Mouse (Mus musculus) cerebellum, adult 2 months (tissue): ENCODE measurements around the gene Spns2. TPM values are rescaled to one million over a fixed set of nuclear protein-coding genes. Genes with fewer than 3 reads are reported as not detected.
A peak's percentile ranks its signal among the peaks of the same experiment; 100 is the strongest.

Experiments used
- DNase-seq, 2 experiments: peaks; one replicate each; pipeline ENCODE4 v3.0.0; 2021
- H3K27ac ChIP-seq: fragments of 200-500 bp; 2 replicates; pipeline ENCODE4 v1.5.1; 2012; ENCODE audit warnings: low read length, control low read depth, inconsistent platforms; ENCODE audit not compliant: insufficient read depth
- H3K27me3 ChIP-seq: fragments of 200-500 bp; 2 replicates; pipeline ENCODE4 v1.6.1; 2012; ENCODE audit warnings: inconsistent platforms, mild to moderate bottlenecking, low read length, moderate library complexity; ENCODE audit not compliant: control insufficient read depth, insufficient read depth
- H3K4me1 ChIP-seq: fragments of 200-500 bp; 2 replicates; pipeline ENCODE4 v1.6.1; 2011; ENCODE audit warnings: low read length; ENCODE audit not compliant: control insufficient read depth, insufficient read depth
- H3K4me3 ChIP-seq: fragments of 200-500 bp; replicated peaks from 2 replicates; pipeline ENCODE3; 2011; ENCODE audit warnings: mild to moderate bottlenecking, low read depth, low read length, control low read depth; ENCODE audit not compliant: insufficient read depth
- CTCF ChIP-seq: fragments of 200-500 bp; IDR thresholded peaks from 2 replicates; pipeline ENCODE4 v1.5.1; 2011; ENCODE audit warnings: low read depth, mild to moderate bottlenecking, control low read depth, low read length, moderate library complexity, borderline replicate concordance; ENCODE audit not compliant: insufficient read depth
- POLR2A ChIP-seq: fragments of 200-500 bp; IDR thresholded peaks from 2 replicates; pipeline ENCODE4 v1.6.1; 2011; ENCODE audit warnings: low read length, control low read depth, borderline replicate concordance; ENCODE audit not compliant: insufficient read depth
- WGBS: fragments of 180-500 bp; shearing (Covaris S2); methylation state at CpG from one replicate; pipeline ENCODE4 v1.1.7; 2018; 5-methylcytosine and 5-hydroxymethylcytosine counted together
- polyA plus RNA-seq: library from polyadenylated mRNA; depleted of rRNA; stranded (reverse); fragments of >200 nt; gene quantifications from 2 replicates; pipeline ENCODE4 v1.2.3, GENCODE M21; 2012

Spns2 gene
- polyA plus RNA-seq, 1 experiment: 59.5 TPM

- TF ChIP-seq CTCF (no peak), POLR2A (no peak)
- no peaks in the 10 kb centered on the region for H3K27me3 ChIP-seq
- 75% methylated on average over 4 of the region's 4 CpGs for WGBS
- no peak overlapping the region for H3K4me3 ChIP-seq
- no peak overlapping the region for H3K27ac ChIP-seq
- no peak for DNase-seq
- H3K4me1 ChIP-seq: peaks cover 8% of the 10 kb centered on the region
Observed at GRCm38 (mm10) chr11:72526190-72526589, 36.5 kb upstream of the Spns2 start.

GRCm38 (mm10) chr11:72523711-72524110, 34.0 kb upstream of the Spns2 start:
- WGBS: 70% methylated on average over 4 of the region's 4 CpGs
- no peak for DNase-seq
- Histone ChIP-seq H3K4me3 (no peak overlapping the region), H3K4me1 (peaks cover 8% of the 10 kb centered on the region), H3K27ac (no peak overlapping the region), H3K27me3 (no peaks in the 10 kb centered on the region)
- no peak for TF ChIP-seq POLR2A
- TF ChIP-seq CTCF: no peak

- Histone ChIP-seq H3K27me3 (no peaks in the 10 kb centered on the region), H3K4me3 (no peak overlapping the region)
Observed at GRCm38 (mm10) chr11:72522616-72523041, 32.9 kb upstream of the Spns2 start.

GRCm38 (mm10) chr11:72521598-72522541, 32.2 kb upstream of the Spns2 start:
- TF ChIP-seq POLR2A (no peak), CTCF (no peak)
- DNase-seq: no peak
- no peak overlapping the region for H3K27ac ChIP-seq
- no peak overlapping the region for H3K4me3 ChIP-seq
- no peaks in the 10 kb centered on the region for H3K27me3 ChIP-seq
- 57% methylated on average over 5 of the region's 5 CpGs for WGBS
- H3K4me1 ChIP-seq: peaks cover 8% of the 10 kb centered on the region

More at GRCm38 (mm10) chr11:72522616-72523041, 32.9 kb upstream of the Spns2 start:
- H3K4me1 ChIP-seq: peaks cover 8% of the 10 kb centered on the region
- no peak overlapping the region for H3K27ac ChIP-seq
- DNase-seq: peak; percentile 35 to 48
- WGBS: 18% methylated on average over 5 of the region's 5 CpGs
- TF ChIP-seq CTCF (no peak), POLR2A (no peak)

GRCm38 (mm10) chr11:72519895-72520294, 30.2 kb upstream of the Spns2 start:
- Histone ChIP-seq H3K27ac (no peak overlapping the region), H3K4me3 (no peak overlapping the region), H3K27me3 (no peaks in the 10 kb centered on the region), H3K4me1 (peaks cover 6% of the 10 kb centered on the region)
- TF ChIP-seq CTCF (no peak), POLR2A (no peak)
- 68% methylated on average over 3 of the region's 3 CpGs for WGBS
- no peak for DNase-seq

- Histone ChIP-seq H3K27me3 (no peaks in the 10 kb centered on the region), H3K4me1 (peaks cover 6% of the 10 kb centered on the region), H3K27ac (no peak overlapping the region), H3K4me3 (no peak overlapping the region)
- TF ChIP-seq CTCF (no peak), POLR2A (no peak)
- no peak for DNase-seq
- WGBS: 79% methylated on average over 4 of the region's 4 CpGs
Observed at GRCm38 (mm10) chr11:72519189-72519588, 29.5 kb upstream of the Spns2 start.

GRCm38 (mm10) chr11:72518449-72518848, 28.7 kb upstream of the Spns2 start:
- DNase-seq: no peak
- no peaks in the 10 kb centered on the region for H3K27me3 ChIP-seq
- TF ChIP-seq CTCF: no peak
- no peak for TF ChIP-seq POLR2A
- WGBS: 46% methylated on average over 2 of the region's 2 CpGs
- no peak overlapping the region for H3K4me3 ChIP-seq
- H3K27ac ChIP-seq: no peak overlapping the region
- H3K4me1 ChIP-seq: peaks cover 6% of the 10 kb centered on the region

- Histone ChIP-seq H3K27me3 (no peaks in the 10 kb centered on the region), H3K4me1 (no peaks in the 10 kb centered on the region), H3K27ac (no peak overlapping the region), H3K4me3 (no peak overlapping the region)
- 59% methylated on average over 3 of the region's 3 CpGs for WGBS
- TF ChIP-seq CTCF: no peak
- TF ChIP-seq POLR2A: no peak
- no peak for DNase-seq
Observed at GRCm38 (mm10) chr11:72514967-72515366, 25.3 kb upstream of the Spns2 start.
